Mouse (Mus musculus): ENCODE measurements at regions not wholly inside any gene's neighbourhood (a gene's known extent, or its start where the extent isn't known, plus 50 kb on each side); places are given as distances from the start of the nearest gene placed in this dataset.

GRCm38 (mm10) chr13:53814088-53814487 lies 241.4 kb downstream of the Drd1 start:
- TF ChIP-seq CTCF (IDR thresholded peaks at IDR 0.05), result no peak
- H3K4me3 ChIP-seq, result no peak overlapping the region
- H3K27ac ChIP-seq, result no peak overlapping the region
- intact Hi-C loops (cut with DNase I), result no loop called here
- DNase-seq, result no peak

DNA sequence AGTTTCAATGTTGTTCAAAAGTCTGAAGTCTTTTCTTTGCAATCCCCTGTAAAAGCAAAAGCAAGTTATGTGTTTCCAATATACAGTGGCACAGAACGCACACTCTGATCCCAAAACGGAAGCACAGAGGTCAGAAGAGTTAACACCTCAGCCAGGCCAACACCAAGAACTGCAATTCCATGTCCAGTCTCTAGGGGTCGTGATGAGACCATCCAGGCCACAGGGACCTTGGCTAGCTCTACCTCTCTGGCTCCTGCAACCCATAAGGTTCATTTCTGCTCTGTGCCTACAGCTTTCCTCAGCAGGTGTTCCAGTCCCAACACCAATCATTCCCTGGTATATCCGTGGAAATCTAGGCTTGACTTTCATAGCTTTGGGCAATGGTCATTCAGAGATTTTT lies 243.6 kb downstream of the Drd1 start:
- TF ChIP-seq CTCF (IDR thresholded peaks at IDR 0.05), result peak; percentile 55
- intact Hi-C loops (cut with DNase I), result no loop called here
- no peak overlapping the region for H3K27ac ChIP-seq
- no peak overlapping the region for H3K4me3 ChIP-seq
- no peak for DNase-seq

DNA sequence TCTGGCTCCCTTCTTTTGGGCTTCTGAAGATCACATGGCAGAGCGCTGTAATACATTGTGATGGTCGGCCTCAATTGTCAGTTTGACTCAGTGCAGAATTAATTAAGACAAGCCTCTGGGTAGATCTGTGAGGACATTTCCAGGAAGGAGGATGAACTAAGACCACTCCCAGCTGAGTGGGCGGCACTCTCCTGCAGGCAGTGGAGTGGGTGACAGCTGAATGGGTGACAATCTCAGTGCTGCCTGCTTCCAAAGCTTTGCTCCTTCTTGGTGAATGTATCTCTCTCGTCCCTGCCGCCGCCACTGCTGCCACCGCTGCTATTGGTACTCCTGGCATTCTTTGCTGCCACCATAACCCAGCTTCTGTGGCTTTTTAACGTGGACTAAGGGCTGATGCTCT lies 244.4 kb downstream of the Drd1 start:
- no peak for DNase-seq
- Histone ChIP-seq H3K27ac (no peak overlapping the region), H3K4me3 (no peak overlapping the region)
- intact Hi-C loops (cut with DNase I), result no loop called here
- no peak for TF ChIP-seq CTCF (IDR thresholded peaks at IDR 0.05)

DNA sequence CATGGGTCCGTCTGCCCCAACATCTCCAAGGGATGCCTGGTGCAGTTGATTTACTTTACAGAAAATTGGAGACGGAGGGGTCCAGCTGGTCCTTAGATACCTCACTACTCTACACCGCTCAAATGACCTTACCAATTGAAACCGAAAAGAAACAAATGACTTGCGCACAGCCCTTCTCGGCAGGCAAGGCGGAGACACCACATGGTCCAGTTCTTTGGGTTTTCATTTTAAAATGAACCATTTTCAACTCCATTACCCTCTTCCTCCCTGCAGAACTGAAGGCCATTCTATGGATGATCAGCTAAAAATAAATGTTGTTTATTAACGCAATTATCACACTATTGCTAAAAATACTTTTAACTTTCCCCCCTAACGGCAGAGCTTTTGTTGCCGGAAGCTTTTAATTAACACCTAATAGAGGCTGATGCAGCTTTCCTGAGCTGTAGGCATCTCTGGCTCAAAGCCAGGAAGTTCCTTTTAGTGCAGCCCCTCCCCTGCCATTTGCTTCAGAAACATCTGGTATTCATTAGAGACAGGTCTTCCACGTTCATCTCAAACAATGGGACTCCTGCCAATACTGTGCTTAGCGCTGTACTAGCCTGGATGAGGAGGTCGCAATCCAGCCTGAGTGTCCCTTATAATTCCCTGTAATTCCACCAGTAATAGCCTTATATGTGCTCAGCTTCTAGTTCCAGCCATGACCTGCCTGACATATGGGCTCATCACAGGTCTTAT lies 247.5 kb downstream of the Drd1 start:
- H3K27ac ChIP-seq, result no peak overlapping the region
- intact Hi-C loops (cut with DNase I), result no loop called here
- no peak for DNase-seq
- TF ChIP-seq CTCF (IDR thresholded peaks at IDR 0.05), result no peak
- no peak overlapping the region for H3K4me3 ChIP-seq

DNA sequence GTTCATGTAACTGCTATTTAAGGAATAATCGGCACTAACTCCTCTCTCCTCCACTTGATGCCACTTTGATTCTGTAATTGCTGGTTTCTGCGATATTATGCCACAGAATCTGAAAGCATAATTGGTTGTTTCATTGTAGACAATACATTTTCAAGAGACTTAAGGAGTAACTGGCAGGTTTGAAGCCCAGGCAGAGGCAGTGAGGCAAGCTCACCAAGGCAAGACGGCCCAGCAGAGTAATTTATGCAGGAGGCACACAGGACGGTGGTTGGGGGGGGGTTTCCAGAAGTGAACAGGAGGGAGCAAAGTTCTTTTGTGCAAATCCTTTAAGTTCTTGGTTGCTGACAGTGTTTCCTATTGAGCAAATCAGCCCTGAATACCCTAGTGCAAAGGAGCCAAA lies 249.6 kb downstream of the Drd1 start:
- intact Hi-C loops (cut with DNase I), result no loop called here
- Histone ChIP-seq H3K27ac (no peak overlapping the region), H3K4me3 (no peak overlapping the region)
- DNase-seq, result no peak
- no peak for TF ChIP-seq CTCF (IDR thresholded peaks at IDR 0.05)

DNA sequence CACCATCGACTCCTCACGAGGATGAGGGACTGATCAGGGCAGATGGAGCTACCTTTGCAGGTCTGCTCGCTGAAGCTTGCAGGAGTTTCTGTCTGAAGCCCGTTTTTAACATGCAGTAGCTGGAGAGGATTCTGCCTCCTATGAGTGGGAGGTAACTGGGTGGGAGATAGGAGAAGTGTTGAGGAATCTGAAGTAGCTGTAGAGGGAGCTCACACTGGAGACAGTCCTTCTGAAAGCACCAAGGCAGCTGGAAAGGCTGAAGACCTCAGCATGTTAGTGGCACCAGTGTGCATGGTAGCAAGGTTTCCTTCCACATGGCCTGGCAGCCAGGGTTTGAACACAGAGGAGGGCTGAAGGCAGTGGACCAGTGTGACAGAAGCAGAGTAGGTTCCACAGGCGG lies 254.5 kb downstream of the Drd1 start:
- no peak for TF ChIP-seq CTCF (IDR thresholded peaks at IDR 0.05)
- no peak overlapping the region for H3K27ac ChIP-seq
- intact Hi-C loops (cut with DNase I), result no loop called here
- H3K4me3 ChIP-seq, result no peak overlapping the region
- DNase-seq, result no peak

GRCm38 (mm10) chr13:53788809-53789208 lies 266.7 kb downstream of the Drd1 start:
- intact Hi-C loops (cut with DNase I), result no loop called here
- H3K27ac ChIP-seq, result peak overlapping the region; percentile 24; the same call in 1 of the 2 replicates
- H3K4me3 ChIP-seq, result no peak overlapping the region
- TF ChIP-seq CTCF (IDR thresholded peaks at IDR 0.05), result no peak
- no peak for DNase-seq

GRCm38 (mm10) chr13:53783492-53783891 lies 272.0 kb downstream of the Drd1 start:
- Histone ChIP-seq H3K27ac (no peak overlapping the region), H3K4me3 (no peak overlapping the region)
- DNase-seq, result peak; percentile 49
- intact Hi-C loops (cut with DNase I), result loop anchor here (5.0 kb wide), 1 partner anchor 269 kb away; no protein-coding TSS in a partner anchor
- TF ChIP-seq CTCF (IDR thresholded peaks at IDR 0.05), result peak; percentile 76

GRCm38 (mm10) chr13:53779150-53779549 lies 276.4 kb downstream of the Drd1 start:
- peak; percentile 43 for TF ChIP-seq CTCF (IDR thresholded peaks at IDR 0.05)
- intact Hi-C loops (cut with DNase I), result no loop called here
- H3K4me3 ChIP-seq, result no peak overlapping the region
- no peak overlapping the region for H3K27ac ChIP-seq
- DNase-seq, result no peak

DNA sequence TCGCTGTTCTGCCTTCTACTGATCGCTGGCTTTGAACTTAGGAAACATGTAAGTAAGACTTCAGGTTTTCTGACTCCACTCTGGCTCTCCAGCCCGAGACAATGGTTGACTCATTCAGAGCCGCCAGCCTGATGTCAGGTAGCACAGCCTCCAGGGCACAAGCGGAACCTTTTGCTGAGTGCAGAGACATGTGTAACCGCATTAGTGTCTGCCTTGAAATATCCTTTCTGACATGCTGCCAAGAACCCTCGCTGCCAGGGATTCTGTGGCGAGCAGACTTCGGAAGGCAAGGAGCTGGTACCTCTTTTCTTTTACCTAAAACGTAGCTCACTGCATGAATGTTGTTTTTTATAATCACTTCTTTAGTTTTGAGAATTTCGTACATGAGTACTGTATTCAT lies 279.1 kb downstream of the Drd1 start:
- no peak overlapping the region for H3K4me3 ChIP-seq
- intact Hi-C loops (cut with DNase I), result no loop called here
- H3K27ac ChIP-seq, result no peak overlapping the region
- TF ChIP-seq CTCF (IDR thresholded peaks at IDR 0.05), result no peak
- no peak for DNase-seq

DNA sequence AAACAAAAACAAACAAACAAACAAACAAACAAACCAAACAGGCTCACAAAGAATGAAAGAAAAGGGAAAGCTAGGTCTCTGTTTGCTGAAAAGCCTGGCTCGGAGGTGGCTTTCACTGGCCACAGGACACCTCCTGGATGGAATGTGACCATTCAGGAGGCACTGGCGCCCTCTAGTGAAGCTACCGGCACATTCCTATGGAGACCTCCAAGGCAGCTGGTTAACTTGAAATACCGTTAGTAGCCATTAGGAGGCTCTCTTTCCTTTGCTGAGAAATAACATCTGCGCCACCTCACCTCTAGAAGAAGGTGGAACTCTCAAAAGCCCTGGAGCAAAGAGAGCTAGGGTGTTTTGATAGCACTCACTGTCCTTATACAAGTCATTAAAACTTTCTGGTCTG lies 279.8 kb downstream of the Drd1 start:
- no peak overlapping the region for H3K4me3 ChIP-seq
- no peak overlapping the region for H3K27ac ChIP-seq
- DNase-seq, result peak; percentile 23
- intact Hi-C loops (cut with DNase I), result no loop called here
- TF ChIP-seq CTCF (IDR thresholded peaks at IDR 0.05), result peak; percentile 60

DNA sequence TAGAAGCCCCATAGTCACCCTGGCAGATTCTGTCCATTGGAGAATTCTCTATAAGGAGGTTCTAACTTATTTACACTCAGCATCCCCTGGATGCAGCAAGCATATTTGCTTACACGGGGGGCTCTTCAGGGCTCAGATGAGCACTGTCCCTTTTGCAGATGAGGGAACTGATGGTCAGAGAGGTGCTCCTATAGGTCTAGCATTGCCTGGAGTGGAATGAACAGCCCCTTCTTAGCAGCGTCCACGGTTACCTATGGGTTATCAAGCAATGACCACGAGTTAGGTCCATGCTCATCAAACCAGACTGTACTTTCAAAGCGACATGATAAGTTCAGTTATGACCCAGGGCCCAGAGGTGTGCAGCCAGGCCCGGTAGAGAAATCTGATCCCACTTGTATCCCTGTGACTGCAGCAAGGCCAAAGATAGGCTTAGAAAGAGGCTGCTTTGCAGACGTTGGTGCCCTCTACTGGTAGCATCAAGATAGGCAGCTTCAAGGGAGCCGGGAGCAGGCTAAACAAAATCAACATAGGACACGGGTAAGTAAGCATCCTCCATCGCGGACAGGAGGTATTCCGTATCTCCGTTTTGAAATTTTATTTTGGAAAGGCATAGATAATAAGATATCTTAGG lies 290.8 kb downstream of the Drd1 start:
- peak; percentile 45 for DNase-seq
- peak; percentile 80 for TF ChIP-seq CTCF (IDR thresholded peaks at IDR 0.05)
- intact Hi-C loops (cut with DNase I), result no loop called here

DNA sequence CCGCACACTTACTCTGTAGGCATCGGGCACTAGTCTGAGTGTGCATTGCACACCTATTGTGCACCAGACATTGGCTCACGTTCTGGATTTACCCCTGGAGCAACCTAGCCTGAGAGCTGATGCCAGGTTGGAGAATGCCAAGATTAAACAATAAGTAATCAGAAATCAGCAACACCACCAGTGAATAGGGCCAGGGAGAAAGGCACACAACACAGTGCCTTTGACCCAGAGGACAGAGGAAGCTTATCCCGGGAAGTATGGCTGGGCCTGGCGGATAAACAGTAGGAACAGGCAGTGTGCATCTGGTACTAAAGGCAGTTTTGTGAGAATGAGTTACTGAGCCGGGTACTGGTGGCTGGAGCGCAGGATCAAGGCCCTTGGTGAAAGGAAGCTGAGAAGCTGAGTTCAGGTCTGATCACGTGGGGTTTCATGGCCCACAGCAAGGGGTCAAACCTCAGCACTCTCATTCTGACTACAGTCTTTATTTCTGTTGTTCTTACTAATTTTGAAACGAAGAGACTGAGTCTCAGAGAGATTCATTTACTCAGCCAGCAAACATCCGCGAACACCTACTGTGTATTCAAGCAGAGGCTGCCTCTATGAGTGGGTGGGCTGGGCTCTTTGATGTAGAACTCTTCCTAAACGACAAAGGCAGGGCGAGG lies 284.8 kb upstream of the Msx2 start:
- Histone ChIP-seq H3K27ac (no peak overlapping the region), H3K4me3 (no peak overlapping the region)
- no peak for DNase-seq
- TF ChIP-seq CTCF (IDR thresholded peaks at IDR 0.05), result no peak
- intact Hi-C loops (cut with DNase I), result no loop called here

More for the DNA sequence above, 290.8 kb downstream of the Drd1 start:
- H3K27ac ChIP-seq, result no peak overlapping the region
- no peak overlapping the region for H3K4me3 ChIP-seq

All from gastrocnemius, adult 2 months (tissue).